Mouse (Mus musculus) retina, adult 2 months (tissue): Measurements from ENCODE around the gene Slc43a2.
A peak's percentile ranks its signal among the peaks of the same experiment; 100 is the strongest.

Experiments used
- DNase-seq: peaks from one replicate; pipeline ENCODE4 v3.0.0-alpha.2; 2012; ENCODE audit warnings: low read depth, low spot score

Gene Slc43a2

DNA sequence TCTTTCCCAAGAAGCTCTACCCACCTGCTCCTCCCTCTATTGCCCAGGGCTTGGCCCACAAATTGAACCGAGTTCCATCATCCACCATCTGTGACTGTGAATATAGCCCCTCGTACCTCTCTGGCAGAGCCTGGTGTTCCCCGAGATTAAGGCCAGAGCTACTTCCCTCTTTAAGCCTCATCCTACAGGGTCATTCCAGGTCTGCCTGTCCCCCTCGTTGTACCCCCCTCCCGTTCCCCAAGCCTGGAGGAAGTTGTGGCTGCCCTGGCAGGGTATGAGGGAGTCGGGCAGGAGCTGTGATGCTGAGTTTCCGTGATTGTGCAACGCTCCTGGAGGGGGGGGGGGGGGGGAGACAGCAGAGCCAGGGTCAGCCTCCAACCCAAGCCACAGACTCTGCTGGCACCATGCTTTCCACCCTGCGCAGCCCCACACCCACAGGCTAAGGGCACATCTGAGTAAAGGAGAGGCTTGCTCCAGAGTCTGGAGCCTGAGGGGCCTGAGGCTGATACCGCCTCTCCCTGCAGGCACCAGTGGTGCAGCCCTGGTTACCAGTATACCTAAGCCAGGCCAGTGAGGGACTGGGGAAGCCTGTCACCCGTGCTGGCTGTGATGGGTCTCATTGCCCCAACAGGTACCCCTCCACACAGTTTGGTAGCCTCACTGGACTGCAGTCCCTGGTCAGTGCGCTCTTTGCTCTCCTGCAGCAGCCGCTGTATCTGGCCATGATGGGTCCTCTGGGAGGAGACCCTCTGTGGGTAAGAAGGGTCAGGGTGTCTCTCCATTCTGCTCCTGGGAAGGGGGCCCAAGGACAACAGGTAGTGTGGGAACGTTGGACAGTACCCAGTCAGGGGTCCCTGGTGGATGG lies 39.9 kb downstream of the Slc43a2 start:
- no peak for DNase-seq

GRCm38 (mm10) chr11:75572301-75572791 lies 40.9 kb downstream of the Slc43a2 start:
- no peak for DNase-seq

DNA sequence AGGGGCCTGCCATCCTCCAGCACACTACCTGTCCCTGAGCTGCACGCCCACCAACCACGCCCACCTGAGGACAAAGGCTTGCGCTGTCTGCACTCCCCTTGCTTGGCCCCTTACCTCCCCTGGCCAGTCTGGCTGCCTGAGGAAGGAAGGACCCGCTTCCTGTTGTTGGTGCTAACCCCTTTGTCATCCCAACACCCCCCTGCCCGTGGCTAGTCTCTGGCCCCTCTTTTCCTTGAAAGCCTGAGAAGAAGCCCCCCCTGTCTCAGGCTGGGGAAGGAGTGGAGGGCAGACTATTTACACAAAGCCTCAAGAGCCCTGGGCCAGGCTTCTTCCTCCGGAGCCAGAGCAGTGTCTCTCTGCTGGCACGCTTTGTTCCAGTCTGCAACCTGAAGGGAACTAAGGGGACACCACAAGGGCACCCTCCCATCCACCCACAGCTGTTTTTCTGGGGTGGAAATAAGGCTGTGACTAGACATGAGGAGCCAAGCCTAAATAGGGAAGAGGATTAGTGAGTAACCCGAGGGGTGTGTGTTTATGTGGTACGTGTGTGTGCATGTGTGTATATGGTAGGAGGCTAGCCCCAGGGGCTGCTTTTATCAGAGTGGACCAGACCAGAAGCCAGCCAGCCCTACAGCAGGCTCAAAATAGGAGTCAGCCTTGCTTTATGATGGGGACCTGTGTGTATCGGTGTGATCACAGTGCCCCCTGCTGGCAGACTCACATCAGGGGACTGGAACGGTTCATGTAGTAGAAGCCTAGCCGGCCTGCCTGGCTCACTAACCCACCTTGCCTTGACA lies 41.6 kb downstream of the Slc43a2 start:
- DNase-seq, result peak; percentile 81

DNA sequence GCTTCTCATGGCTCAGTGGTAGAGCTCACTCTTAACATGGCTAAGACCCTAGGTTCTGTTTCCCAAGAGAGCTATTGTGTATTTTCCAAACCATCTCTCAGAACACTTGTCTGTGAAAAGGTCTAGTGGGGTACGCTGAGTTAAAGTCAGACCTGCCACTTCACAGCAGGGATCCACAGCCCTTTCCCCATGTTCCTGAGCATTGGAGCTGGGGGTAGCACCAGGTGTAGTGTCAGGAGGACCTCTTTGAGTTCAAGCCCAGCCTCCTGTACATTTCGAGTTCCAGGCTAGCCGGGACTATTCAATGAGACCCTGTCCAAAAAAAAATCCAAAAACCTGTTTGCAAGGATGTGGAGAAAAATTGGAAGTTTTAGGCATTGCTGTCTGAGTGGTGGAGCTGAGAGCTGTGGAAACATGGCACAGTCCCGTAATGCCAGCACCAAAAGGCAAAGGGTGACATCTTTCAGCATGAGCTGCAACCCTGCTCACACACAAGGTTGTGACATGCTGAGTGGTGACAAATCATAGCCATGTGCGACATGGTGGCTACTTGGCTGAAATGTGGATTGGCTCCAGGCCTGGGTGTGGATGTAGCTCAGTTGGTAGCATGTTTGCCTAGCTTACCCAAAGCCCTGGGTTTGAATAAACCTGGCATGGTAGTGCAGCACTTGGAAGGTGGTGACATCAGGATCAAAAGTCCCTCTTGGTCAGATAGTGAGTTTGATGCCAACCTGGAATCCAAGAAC lies 43.1 kb downstream of the Slc43a2 start:
- DNase-seq, result no peak

GRCm38 (mm10) chr11:75575560-75576123 lies 44.1 kb downstream of the Slc43a2 start:
- DNase-seq, result no peak

- no peak for DNase-seq
These were observed 47.1 kb downstream of the Slc43a2 start for GRCm38 (mm10) chr11:75578609-75579008.

- no peak for DNase-seq
These were observed 50.1 kb downstream of the Slc43a2 start for GRCm38 (mm10) chr11:75581495-75582149.

- no peak for DNase-seq
These were observed 52.0 kb downstream of the Slc43a2 start for GRCm38 (mm10) chr11:75583521-75583920.

DNA sequence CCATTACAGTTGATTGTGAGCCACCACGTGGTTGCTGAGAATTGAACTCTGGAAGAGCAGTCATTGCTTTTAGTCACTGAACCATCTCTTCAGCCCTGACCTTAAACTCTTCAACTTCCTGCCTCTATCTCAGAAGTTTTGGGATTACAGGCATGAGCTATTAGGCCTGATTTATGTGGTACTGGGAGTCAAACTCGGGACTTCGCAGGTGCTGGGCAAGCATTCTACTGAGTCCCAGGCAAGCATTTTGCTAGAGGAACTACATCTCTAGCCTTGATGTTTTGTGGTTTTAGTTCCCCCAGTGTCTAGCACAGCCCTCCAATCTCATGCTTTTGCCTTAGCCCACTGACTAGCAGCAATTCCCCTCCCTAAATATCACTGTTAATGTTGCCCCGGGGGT lies 53.6 kb downstream of the Slc43a2 start:
- no peak for DNase-seq

DNA sequence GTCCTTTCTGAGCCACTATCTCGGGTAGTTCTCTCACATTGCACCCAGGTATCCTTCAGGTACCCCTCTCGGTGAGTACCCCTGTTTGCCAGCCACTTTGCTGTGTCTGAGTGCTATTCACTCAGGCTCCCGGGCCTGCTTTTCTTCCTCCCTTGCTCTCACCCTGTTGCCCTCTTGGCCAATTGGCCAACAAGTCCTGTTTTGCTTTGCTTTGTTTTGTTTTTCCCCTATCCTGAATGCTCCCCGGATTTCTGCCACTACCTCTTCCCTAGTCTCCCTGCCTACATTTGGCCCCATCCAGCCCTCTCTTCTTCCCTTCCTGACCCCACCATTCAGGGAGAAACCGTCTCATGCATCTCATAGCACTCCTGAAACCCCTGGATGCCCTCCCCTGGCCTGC lies 54.5 kb downstream of the Slc43a2 start:
- no peak for DNase-seq

- DNase-seq, result no peak
These were observed 55.5 kb downstream of the Slc43a2 start for GRCm38 (mm10) chr11:75586963-75587362.

GRCm38 (mm10) chr11:75587493-75588284 lies 56.2 kb downstream of the Slc43a2 start, which contains the start of gene Pitpna:
TSS of gene Pitpna (plus strand) at chr11:75588097.
- DNase-seq, result peak; percentile 80

GRCm38 (mm10) chr11:75588285-75588941 lies 56.9 kb downstream of the Slc43a2 start:
- DNase-seq, result no peak

DNA sequence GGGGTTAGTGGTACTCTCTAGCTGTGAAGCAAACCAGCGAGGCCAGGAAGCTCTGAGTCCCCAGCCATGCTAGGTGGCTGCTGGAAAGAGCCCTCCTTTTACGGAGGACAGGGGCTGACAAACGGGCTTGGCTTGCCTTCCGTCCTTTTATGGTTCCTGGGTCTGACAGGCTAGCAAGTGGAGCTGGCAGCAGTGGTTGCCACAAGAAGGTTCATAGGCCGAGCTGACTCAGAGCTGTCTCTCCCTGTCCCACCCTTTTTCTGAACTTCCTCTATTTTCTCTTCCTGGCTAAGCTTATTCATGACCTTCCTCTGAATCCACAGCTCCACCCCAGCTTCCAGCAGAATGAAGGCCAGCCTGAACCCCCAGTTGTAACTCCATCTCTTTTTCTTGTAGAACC lies 61.1 kb downstream of the Slc43a2 start:
- no peak for DNase-seq

DNA sequence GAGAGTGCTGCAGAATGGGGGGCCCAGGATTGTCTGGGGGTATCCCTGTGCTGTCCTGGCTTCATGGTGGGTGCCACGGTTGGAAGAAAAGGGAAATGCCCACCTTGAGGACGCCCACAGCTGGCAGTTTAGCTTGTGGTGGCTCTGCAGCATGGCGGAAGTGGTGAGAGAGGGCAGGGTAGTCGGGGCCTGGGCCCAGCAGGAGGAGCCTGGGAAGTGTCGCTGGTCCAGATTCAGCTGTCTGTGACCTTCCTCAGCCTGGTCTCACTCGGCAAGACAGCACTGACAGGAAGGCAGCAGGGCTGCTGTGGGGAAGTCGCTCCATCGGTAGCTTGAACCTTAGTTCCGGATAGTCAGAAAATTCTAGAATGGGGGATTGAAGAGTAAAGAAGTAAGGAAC lies 62.9 kb downstream of the Slc43a2 start:
- DNase-seq, result no peak

DNA sequence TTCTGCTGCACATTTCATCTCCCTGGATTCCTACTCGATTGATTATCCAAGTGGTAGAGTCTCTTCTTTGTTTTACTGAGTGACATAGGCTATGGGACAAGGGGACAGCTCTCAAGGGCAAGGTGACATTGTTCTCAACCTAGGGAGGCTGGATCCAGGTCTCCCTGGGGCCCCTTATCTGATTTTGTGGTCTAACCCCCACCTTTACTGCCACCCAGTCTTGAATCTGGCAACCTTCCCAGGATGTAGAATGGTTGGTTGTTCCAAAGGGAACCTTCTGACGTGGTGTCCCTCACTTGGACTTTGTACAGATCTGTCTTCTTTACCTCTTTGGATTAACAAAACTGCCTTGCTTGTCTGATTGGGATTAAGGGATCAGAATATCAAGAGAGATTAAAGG lies 63.9 kb downstream of the Slc43a2 start:
- no peak for DNase-seq

DNA sequence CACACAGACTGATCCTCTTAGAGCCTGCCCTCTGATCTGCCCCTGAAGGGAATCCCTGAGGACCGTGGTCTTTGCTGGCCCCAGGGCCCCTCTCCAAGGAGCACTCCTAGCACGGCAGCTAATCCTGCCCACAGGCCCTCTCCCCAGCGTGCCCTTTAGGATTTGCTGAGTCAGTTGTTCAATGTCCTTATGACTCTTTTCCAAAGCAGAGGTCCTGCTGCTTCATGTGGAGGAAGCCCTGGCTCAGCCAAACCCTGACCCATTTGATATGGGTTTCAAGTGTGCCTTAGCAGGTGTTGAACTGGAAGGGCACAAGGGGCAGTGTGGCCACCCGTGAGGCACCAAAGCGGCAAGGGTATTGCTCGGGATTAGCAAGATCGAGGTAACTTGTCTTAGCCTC lies 64.3 kb downstream of the Slc43a2 start:
- no peak for DNase-seq

GRCm38 (mm10) chr11:75596726-75597255 lies 65.3 kb downstream of the Slc43a2 start:
- DNase-seq, result no peak

GRCm38 (mm10) chr11:75598004-75598403 lies 66.5 kb downstream of the Slc43a2 start:
- DNase-seq, result no peak
